Mouse (Mus musculus): ENCODE results near the gene Hhex.

Gene Hhex

GRCm38 (mm10) chr19:37449246-37449645 is 14.6 kb downstream of the Hhex start:
- no peak for DNase-seq (ENCODE audit: low read depth, low spot score)

GRCm38 (mm10) chr19:37455528-37455927 is 20.9 kb downstream of the Hhex start:
- no peak for DNase-seq (ENCODE audit: low read depth, low spot score)

- DNase-seq (ENCODE audit: low read depth, low spot score) = no peak
Measured at GRCm38 (mm10) chr19:37455961-37456360, 21.4 kb downstream of the Hhex start.

- no peak for DNase-seq (ENCODE audit: low read depth, low spot score)
Measured at GRCm38 (mm10) chr19:37458013-37458412, 23.4 kb downstream of the Hhex start.

- DNase-seq (ENCODE audit: low read depth, low spot score) = no peak
Measured at GRCm38 (mm10) chr19:37466403-37466802, 31.8 kb downstream of the Hhex start.

GRCm38 (mm10) chr19:37466978-37467377 is 32.4 kb downstream of the Hhex start:
- no peak for DNase-seq (ENCODE audit: low read depth, low spot score)

- DNase-seq (ENCODE audit: low read depth, low spot score) = peak; percentile 66
Measured at GRCm38 (mm10) chr19:37468841-37469566, 34.4 kb downstream of the Hhex start.

- no peak for DNase-seq (ENCODE audit: low read depth, low spot score)
Measured at GRCm38 (mm10) chr19:37471680-37472079, 37.1 kb downstream of the Hhex start.

GRCm38 (mm10) chr19:37472589-37472988 is 38.0 kb downstream of the Hhex start:
- DNase-seq (ENCODE audit: low read depth, low spot score) = no peak

- DNase-seq (ENCODE audit: low read depth, low spot score) = peak; percentile 62
Measured at GRCm38 (mm10) chr19:37481704-37482103, 47.1 kb downstream of the Hhex start.

GRCm38 (mm10) chr19:37482556-37483187 is 48.1 kb downstream of the Hhex start:
- DNase-seq (ENCODE audit: low read depth, low spot score) = no peak

GRCm38 (mm10) chr19:37484787-37485186 is 50.2 kb downstream of the Hhex start:
- no peak for DNase-seq (ENCODE audit: low read depth, low spot score)

- no peak for DNase-seq (ENCODE audit: low read depth, low spot score)
Measured at GRCm38 (mm10) chr19:37486801-37487200, 52.2 kb downstream of the Hhex start.

- peak; percentile 96 for DNase-seq (ENCODE audit: low read depth, low spot score)
Measured at GRCm38 (mm10) chr19:37487811-37488475, 53.3 kb downstream of the Hhex start.

GRCm38 (mm10) chr19:37488608-37489262 is 54.1 kb downstream of the Hhex start:
- DNase-seq (ENCODE audit: low read depth, low spot score) = peak; percentile 96
